Mouse (Mus musculus) MEL (cell line): ENCODE results near the gene Arhgef16.

Experiments used
- CTCF ChIP-seq, 3 experiments: IDR thresholded peaks in 2 of 3; conservative IDR thresholded peaks in 1 of 3; 2 replicates each; pipeline ENCODE4 v1.5.1; 2011 to 2012; ENCODE audit warnings: low read length in 3 of 3, low read depth in 2 of 3, mild to moderate bottlenecking in 2 of 3, improper control_type of control experiment in 1 of 3, inconsistent platforms in 1 of 3, mixed read lengths in 1 of 3, moderate library complexity in 1 of 3; ENCODE audit not compliant: control insufficient read depth in 1 of 3, insufficient read depth in 1 of 3, poor library complexity in 1 of 3, severe bottlenecking in 1 of 3
- E2F4 ChIP-seq: IDR thresholded peaks from 2 replicates; pipeline ENCODE4 v1.6.1; 2011; ENCODE audit warnings: low read depth, low read length, improper control_type of control experiment, borderline replicate concordance
- EP300 ChIP-seq, 2 experiments: IDR thresholded peaks; 2 replicates each; pipeline ENCODE4 v1.6.1; 2011; ENCODE audit warnings: improper control_type of control experiment in 2 of 2, low read length in 2 of 2, low read depth in 1 of 2, mild to moderate bottlenecking in 1 of 2
- GATA1 ChIP-seq: IDR thresholded peaks from 2 replicates; pipeline ENCODE4 v1.6.1; 2011; ENCODE audit warnings: low read depth, low read length, improper control_type of control experiment
- MAZ ChIP-seq: IDR thresholded peaks from 2 replicates; pipeline ENCODE4 v1.6.1; 2012; ENCODE audit warnings: low read depth, mild to moderate bottlenecking, inconsistent platforms, low read length, improper control_type of control experiment
- NRF1 ChIP-seq: IDR thresholded peaks from 2 replicates; pipeline ENCODE4 v1.6.1; 2014; ENCODE audit warnings: low read depth, mild to moderate bottlenecking, inconsistent platforms, low read length, improper control_type of control experiment, moderate library complexity; ENCODE audit not compliant: poor library complexity, insufficient read depth, severe bottlenecking
- POLR2A ChIP-seq, 2 experiments: IDR thresholded peaks; 2 replicates each; pipeline ENCODE4 v1.6.1; 2011 to 2012; ENCODE audit warnings: low read length in 2 of 2, mild to moderate bottlenecking in 2 of 2, control low read depth in 1 of 2, improper control_type of control experiment in 1 of 2, low read depth in 1 of 2, moderate library complexity in 1 of 2; ENCODE audit not compliant: control insufficient read depth in 1 of 2, insufficient read depth in 1 of 2, poor library complexity in 1 of 2
- POLR2AphosphoS2 ChIP-seq: IDR thresholded peaks from 2 replicates; pipeline ENCODE4 v1.6.1; 2011; ENCODE audit warnings: low read length, improper control_type of control experiment
- RCOR1 ChIP-seq: IDR thresholded peaks from 2 replicates; pipeline ENCODE4 v1.6.1; 2012; ENCODE audit warnings: low read depth, mild to moderate bottlenecking, inconsistent platforms, low read length, improper control_type of control experiment

- TF ChIP-seq CTCF (IDR thresholded peaks at IDR 0.05 in 2 of 3, conservative IDR thresholded peaks at IDR 0.05 in 1 of 3; ENCODE audit: control insufficient read depth in 1 of 3, insufficient read depth in 1 of 3, low read depth in 2 of 3, low read length in 3 of 3, poor library complexity in 1 of 3, severe bottlenecking in 1 of 3) (no peak), NRF1 (no peak), POLR2A (IDR thresholded peaks at IDR 0.05; ENCODE audit: control insufficient read depth in 1 of 2, insufficient read depth in 1 of 2, low read depth in 1 of 2, low read length in 2 of 2, poor library complexity in 1 of 2) (no peak), GATA1 (no peak), RCOR1 (no peak), E2F4 (no peak), POLR2AphosphoS2 (no peak), MAZ (no peak), EP300 (IDR thresholded peaks at IDR 0.05; ENCODE audit: low read depth in 1 of 2, low read length in 2 of 2) (no peak)
Observed at GRCm38 (mm10) chr4:154348197-154348786, 46.8 kb upstream of the Arhgef16 start.
